Mouse (Mus musculus) embryonic facial prominence, embryonic 10.5 days (tissue): ENCODE data around the gene Ndufb2. TPM values are rescaled to one million over a fixed set of nuclear protein-coding genes. Genes with fewer than 3 reads are reported as not detected.

Source experiments
- DNase-seq: peaks from one replicate; pipeline ENCODE4 v3.0.0-alpha.2; 2017; ENCODE audit warnings: low spot score
- H3K27ac ChIP-seq: fragments of 300-500 bp; sonication (generic); replicated peaks from 2 replicates; pipeline ENCODE4 v1.5.1; 2016; ENCODE audit warnings: mild to moderate bottlenecking
- H3K27me3 ChIP-seq: fragments of 300-500 bp; sonication (generic); replicated peaks from 2 replicates; pipeline ENCODE4 v1.6.1; 2016; ENCODE audit warnings: low read depth, mild to moderate bottlenecking; ENCODE audit not compliant: poor library complexity, severe bottlenecking
- H3K36me3 ChIP-seq: fragments of 300-500 bp; sonication (generic); replicated peaks from 2 replicates; pipeline ENCODE4 v1.6.1; 2016; ENCODE audit warnings: mild to moderate bottlenecking, moderate library complexity
- H3K4me1 ChIP-seq: fragments of 300-500 bp; sonication (generic); 2 replicates; pipeline ENCODE4 v1.6.1; 2016
- H3K4me3 ChIP-seq: fragments of 300-500 bp; sonication (generic); 2 replicates; pipeline ENCODE4 v1.5.1; 2016; ENCODE audit warnings: mild to moderate bottlenecking, moderate library complexity
- H3K9me3 ChIP-seq: fragments of 300-500 bp; sonication (generic); 2 replicates; pipeline ENCODE4 v1.6.1; 2016; ENCODE audit warnings: mild to moderate bottlenecking
- WGBS: fragments of 180-500 bp; shearing (Covaris S2); methylation state at CpG from one replicate; pipeline ENCODE4 v1.1.7; 2016; 5-methylcytosine and 5-hydroxymethylcytosine counted together
- polyA plus RNA-seq: library from polyadenylated mRNA; unstranded; fragments of >200 nt; fragmentation: Nextera tagmentation; extraction: Ambion mirVana; gene quantifications from 2 replicates; pipeline ENCODE4 v1.2.1, GENCODE M21; 2016

The Ndufb2 gene
- polyA plus RNA-seq: 274 and 279 TPM in 2 replicates

- Histone ChIP-seq H3K27ac (peak within 1 kb of the TSS; percentile 95), H3K27me3 (no peaks in the 10 kb centered on the region), H3K36me3 (peaks cover 40% of the 10 kb centered on the region), H3K9me3 (no peaks in the 10 kb centered on the region), H3K4me1 (peaks cover 14% of the 10 kb centered on the region), H3K4me3 (peak within 1 kb of the TSS; percentile 88)
- DNase-seq: peak; percentile 96
- WGBS: under 1% methylated on average over 56 of the region's 56 CpGs
Observed at GRCm38 (mm10) chr6:39592401-39593214, at the start of gene Ndufb2. TSS of gene Ndufb2 (plus strand) at chr6:39592574.

DNA sequence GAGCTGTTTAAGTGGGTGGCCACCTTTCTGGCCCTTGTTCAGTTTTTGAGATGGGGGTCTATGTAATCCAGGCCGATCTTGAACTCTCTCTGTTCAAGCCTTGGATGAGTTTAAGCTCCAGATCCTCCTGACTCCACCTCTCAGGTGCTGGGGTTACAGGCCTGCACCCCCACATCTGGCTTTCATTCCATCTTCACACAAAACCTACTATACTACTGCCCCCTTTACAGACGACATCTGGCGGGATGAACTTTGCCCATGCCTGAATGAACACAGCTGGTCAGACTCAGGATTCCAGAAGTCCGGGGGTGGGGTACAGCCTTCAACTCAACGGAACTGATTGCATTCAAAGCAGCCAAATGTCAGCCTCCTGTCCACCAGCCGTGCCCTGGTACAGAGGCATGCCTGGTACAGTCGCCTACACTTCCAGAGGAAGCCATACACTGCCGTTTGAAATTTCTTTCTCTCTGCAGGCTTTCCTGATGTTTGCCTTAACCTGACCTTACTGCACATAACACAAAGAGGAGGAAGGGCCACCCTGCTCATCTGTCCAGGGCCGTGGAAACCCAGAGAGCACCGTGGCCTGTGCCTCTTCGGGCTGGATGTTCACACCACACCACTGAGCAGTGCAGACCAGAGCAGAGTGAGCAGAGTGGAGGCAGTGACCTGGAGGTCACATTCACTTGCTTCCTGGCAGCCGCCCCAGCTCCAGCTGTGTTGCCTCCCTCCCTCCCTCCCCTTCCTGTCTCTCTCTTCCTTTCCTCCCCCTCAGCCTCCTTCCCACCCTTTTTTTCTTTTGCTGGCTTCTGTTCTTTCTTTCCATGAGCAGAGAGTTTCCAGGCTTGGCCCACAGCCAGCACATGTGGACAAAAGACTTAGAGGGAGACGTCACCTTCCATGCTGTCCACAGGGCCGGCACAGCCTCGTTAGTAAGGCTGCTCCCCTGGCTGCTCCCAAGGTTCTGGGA is 49.5 kb upstream of the Ndufb2 start:
- Histone ChIP-seq H3K4me1 (peaks cover 82% of the 10 kb centered on the region), H3K9me3 (no peaks in the 10 kb centered on the region), H3K27me3 (no peaks in the 10 kb centered on the region), H3K4me3 (peak overlapping the region; percentile 40), H3K36me3 (peaks cover 24% of the 10 kb centered on the region), H3K27ac (peak overlapping the region; percentile 83)
- 17% methylated on average over 15 of the region's 15 CpGs for WGBS
- DNase-seq: peak; percentile 77

DNA sequence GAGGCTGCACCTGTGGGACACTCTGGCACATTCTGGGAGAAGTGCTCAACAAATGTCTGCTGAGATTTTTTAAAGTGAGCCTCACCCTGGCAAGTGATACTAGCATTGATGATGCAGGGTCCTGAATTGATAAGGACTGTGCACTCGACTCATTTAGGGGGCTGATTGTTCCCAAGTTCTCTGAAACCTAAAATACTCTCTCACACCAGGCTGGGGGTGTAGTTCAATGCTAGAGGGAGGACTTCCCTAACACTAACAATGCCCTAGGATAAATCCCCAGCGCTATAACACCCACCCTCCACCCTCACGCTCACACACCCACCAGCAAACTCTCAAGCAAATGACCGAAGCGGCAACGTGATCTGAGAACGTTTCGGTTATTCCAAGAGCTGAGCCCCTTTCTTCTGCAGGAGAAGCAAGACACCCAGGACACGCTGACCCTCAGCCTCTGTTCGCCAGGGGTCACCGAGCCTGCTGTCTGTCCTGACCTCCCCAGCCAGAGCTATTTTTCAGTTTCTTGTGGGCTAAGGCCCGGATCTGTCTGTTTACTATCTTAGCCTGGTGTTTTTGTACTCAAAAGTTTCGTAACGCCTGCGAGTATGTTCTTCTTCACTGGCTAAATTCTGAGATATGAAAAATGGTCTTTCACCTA is 48.5 kb upstream of the Ndufb2 start:
- peak; percentile 35 for DNase-seq
- H3K4me3 ChIP-seq: peak overlapping the region; percentile 40
- H3K9me3 ChIP-seq: no peaks in the 10 kb centered on the region
- H3K27me3 ChIP-seq: no peaks in the 10 kb centered on the region
- peaks cover 72% of the 10 kb centered on the region for H3K4me1 ChIP-seq
- peaks cover 34% of the 10 kb centered on the region for H3K36me3 ChIP-seq
- H3K27ac ChIP-seq: peak overlapping the region; percentile 83
- 26% methylated on average over 15 of the region's 15 CpGs for WGBS

- 92% methylated on average over 7 of the region's 7 CpGs for WGBS
- H3K4me1 ChIP-seq: peaks cover 57% of the 10 kb centered on the region
Observed at GRCm38 (mm10) chr6:39545474-39545873, 46.9 kb upstream of the Ndufb2 start.

DNA sequence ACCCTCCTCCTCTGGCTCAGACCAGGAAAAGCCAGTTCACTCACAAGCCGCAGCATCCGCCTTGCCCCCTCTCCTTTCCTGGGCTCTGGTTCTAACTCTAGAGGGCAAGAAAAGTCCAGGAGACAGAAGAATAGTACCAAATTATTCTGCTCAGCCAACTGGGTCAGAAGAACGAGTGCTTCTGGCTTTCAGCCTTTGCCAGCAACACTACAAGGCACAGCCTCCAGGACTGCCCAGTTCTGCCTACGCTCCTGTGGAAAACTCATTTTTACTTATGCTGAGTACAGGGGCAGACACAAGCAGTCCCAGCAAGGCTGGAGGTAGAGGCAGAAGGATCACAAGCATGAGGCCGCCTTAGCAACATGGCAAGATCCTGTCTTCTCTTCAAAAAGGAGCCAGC is 44.3 kb upstream of the Ndufb2 start:
- no peak for DNase-seq
- H3K4me1 ChIP-seq: peaks cover 50% of the 10 kb centered on the region
- 0 out of 2 replicates have a peak, but pooled peaks cover 2% of the 10 kb centered on the region for H3K9me3 ChIP-seq
- H3K27ac ChIP-seq: no peak overlapping the region
- peaks cover 56% of the 10 kb centered on the region for H3K36me3 ChIP-seq
- no peaks in the 10 kb centered on the region for H3K27me3 ChIP-seq
- no peak overlapping the region for H3K4me3 ChIP-seq
- 85% methylated on average over 5 of the region's 5 CpGs for WGBS

More at GRCm38 (mm10) chr6:39545474-39545873, 46.9 kb upstream of the Ndufb2 start:
- Histone ChIP-seq H3K27me3 (no peaks in the 10 kb centered on the region), H3K27ac (peak overlapping the region; percentile 35; the same call in 1 of the 2 replicates), H3K36me3 (peaks cover 40% of the 10 kb centered on the region), H3K4me3 (no peak overlapping the region), H3K9me3 (no peaks in the 10 kb centered on the region)
- no peak for DNase-seq

DNA sequence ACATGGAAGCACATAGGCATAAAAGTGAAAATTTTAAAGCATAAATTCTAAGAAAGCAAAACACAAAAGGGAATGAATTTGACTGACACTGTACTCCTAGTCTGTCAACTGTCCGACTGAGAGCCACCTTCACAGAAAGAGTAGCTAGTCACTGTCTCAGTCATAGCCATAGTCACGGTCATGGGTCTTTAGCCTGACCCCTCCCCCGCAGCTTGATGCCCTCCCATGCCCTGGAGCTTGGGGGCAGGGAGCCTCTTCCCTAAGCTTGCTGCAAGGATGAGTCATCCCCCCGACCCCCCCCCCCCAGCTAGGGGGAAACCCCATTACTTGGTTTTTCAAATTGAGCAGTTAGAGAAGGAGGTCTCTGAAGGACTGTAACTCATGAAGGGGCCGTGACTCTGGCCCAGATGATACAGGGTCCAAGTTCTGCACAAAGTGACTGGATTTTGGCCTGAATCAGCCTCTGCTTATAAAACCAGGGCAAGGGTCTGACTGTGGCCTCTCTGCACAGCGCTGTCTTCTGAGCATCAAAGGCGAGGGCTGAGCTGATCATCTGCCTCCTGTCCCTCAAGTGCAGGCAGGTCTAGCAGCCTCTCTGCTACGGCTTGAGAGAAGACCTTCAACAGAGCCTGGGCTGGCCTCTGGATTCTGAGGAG is 40.3 kb upstream of the Ndufb2 start:
- H3K27ac ChIP-seq: no peak overlapping the region
- DNase-seq: no peak
- H3K36me3 ChIP-seq: peaks cover 64% of the 10 kb centered on the region
- whole genome bisulfite sequencing: 68% methylated on average over 8 of the region's 8 CpGs
- H3K4me3 ChIP-seq: no peak overlapping the region
- H3K9me3 ChIP-seq: 0 out of 2 replicates have a peak, but pooled peaks cover 2% of the 10 kb centered on the region
- H3K4me1 ChIP-seq: peaks cover 44% of the 10 kb centered on the region
- H3K27me3 ChIP-seq: no peaks in the 10 kb centered on the region

DNA sequence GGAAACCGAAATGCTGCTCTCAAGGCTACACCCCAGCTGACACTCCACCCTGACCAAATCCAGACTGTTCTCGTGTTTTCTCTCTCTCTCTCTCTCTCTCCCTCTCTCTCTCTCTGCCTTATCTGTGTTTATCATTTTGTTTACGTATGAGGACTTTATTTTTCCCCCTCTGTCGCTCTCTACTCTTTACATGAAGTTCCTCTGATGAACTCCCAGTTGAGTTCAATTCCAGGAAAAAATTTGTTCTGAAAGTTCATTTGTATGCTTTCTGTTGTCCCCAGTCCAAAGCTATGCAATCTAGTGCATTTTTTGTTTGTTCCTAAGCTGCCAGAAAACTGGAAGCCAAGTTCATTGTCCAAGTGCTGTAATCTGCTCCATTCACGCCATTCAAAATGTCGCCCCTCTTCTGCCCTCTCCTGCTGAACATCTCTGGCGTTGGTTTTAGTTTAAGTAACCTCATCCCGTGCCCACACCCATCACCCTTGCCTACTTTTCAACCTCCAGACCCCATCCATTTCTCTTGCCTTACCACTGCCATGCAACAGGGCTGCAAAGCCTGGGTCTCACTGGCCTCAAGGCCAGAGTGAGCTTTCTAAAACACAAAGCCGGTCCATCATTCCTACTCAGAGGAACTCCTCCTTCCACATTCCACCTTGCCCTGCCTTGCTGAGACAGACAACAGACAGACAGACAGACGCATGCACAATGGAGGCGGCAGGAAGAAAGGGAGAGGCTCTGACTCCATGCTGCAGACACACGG is 37.3 kb upstream of the Ndufb2 start:
- Histone ChIP-seq H3K27me3 (no peaks in the 10 kb centered on the region), H3K9me3 (0 out of 2 replicates have a peak, but pooled peaks cover 2% of the 10 kb centered on the region), H3K4me3 (peak overlapping the region; percentile 92), H3K4me1 (peaks cover 59% of the 10 kb centered on the region), H3K36me3 (peaks cover 41% of the 10 kb centered on the region), H3K27ac (peak overlapping the region; percentile 8)
- DNase-seq: no peak
- WGBS: 82% methylated on average over 12 of the region's 12 CpGs

GRCm38 (mm10) chr6:39555648-39555945 is 36.8 kb upstream of the Ndufb2 start:
- no peak for DNase-seq
- peak overlapping the region; percentile 8 for H3K27ac ChIP-seq
- peaks cover 39% of the 10 kb centered on the region for H3K36me3 ChIP-seq
- peaks cover 59% of the 10 kb centered on the region for H3K4me1 ChIP-seq
- H3K4me3 ChIP-seq: peak overlapping the region; percentile 92
- H3K27me3 ChIP-seq: no peaks in the 10 kb centered on the region
- 86% methylated on average over 2 of the region's 2 CpGs for WGBS
- H3K9me3 ChIP-seq: 0 out of 2 replicates have a peak, but pooled peaks cover 2% of the 10 kb centered on the region

DNA sequence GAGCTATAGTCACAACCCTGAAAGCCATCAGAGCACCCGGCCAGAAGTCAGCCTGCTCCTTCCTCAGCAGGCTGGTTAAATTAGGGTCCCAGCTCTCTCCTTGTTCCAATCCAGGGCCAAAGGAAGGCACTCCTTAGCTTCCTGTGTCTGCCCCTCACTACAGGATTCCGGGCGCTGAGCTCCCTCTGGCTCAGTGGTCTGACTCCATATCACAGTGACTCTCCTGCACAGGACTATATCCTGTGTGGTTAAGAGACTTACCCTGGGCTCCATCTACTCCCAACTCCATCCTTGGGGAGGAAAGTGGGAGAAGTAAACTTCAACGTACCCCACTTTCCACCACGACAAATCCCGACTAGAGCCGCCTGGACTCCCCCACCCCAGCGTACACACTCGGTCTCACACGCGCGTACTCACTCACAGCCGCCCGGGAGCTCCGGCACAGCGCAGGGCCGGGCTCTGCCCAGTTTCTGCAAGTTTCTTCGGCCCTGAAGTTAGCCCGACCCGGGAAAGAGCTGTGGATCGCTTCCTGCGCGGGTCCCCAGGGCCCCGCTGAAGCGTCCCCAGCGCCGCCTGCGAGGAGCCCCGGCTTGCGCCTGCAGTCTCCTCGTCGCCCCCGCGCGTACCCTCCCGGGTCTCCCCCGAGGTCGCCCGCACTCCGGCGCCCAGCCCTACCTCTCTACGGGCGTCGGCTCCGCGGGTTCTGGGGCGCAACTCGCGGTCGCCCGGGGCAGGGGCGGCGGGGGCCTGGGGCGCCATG is 35.3 kb upstream of the Ndufb2 start:
- DNase-seq: peak; percentile 74
- H3K36me3 ChIP-seq: peaks cover 24% of the 10 kb centered on the region
- H3K4me1 ChIP-seq: peaks cover 55% of the 10 kb centered on the region
- H3K9me3 ChIP-seq: no peaks in the 10 kb centered on the region
- WGBS: under 1% methylated on average over 54 of the region's 54 CpGs
- peak overlapping the region; percentile 99 for H3K27ac ChIP-seq
- H3K4me3 ChIP-seq: peak overlapping the region; percentile 92
- H3K27me3 ChIP-seq: no peaks in the 10 kb centered on the region

- Histone ChIP-seq H3K9me3 (no peaks in the 10 kb centered on the region), H3K4me3 (peak within 1 kb of the TSS; percentile 92), H3K27ac (peak within 1 kb of the TSS; percentile 99), H3K27me3 (no peaks in the 10 kb centered on the region), H3K36me3 (peaks cover 19% of the 10 kb centered on the region), H3K4me1 (peaks cover 50% of the 10 kb centered on the region)
- DNase-seq: peak; percentile 97
- WGBS: under 1% methylated on average over 50 of the region's 50 CpGs
Observed at GRCm38 (mm10) chr6:39557723-39558261, 34.6 kb upstream of the Ndufb2 start, which contains the start of gene Dennd2a. TSS of gene Dennd2a (minus strand) at chr6:39557867.
